Mouse (Mus musculus): ENCODE measurements around the gene Dnajb5.

Gene Dnajb5

DNA sequence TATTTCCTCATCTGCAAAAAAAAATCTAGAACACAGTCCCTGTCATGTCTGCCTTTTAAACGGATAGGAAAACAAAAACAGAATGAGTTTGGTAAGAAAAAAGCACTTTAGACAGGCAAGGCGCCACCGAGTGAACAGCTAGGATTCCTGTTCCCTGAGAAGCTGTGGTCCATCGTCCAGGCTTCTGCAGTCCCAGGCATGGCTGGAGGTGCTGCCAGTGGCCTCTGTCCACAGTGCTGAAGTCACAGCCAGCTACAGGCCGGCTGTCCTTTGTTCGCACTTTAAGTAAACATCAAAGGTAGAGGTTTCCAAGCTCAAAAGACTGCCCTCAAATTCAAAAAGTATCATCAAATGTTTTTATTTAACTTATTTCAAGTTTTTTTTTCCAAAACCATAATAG is 4.6 kb upstream of the Dnajb5 start:
- DNase-seq = peak; percentile 19

DNA sequence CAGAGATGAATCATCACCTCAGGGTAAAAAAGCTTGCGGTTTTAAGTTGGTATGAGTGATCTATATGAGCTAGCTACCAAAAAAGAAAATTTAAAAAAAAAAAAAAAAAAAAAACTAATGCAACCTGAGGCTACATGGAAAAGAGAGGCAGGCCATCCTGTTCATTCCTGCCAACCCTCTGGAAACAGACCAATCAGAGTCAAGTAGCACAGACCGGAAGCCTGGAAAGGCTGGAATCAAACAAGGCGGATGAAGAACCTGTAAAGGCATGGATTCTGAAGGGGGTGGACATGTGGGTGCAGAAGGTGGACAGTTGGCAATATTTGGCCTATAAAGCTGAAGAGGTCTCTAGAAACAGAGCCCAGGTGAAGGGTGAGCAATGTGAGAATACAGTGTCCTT is 4.2 kb upstream of the Dnajb5 start:
- DNase-seq = peak; percentile 26

DNA sequence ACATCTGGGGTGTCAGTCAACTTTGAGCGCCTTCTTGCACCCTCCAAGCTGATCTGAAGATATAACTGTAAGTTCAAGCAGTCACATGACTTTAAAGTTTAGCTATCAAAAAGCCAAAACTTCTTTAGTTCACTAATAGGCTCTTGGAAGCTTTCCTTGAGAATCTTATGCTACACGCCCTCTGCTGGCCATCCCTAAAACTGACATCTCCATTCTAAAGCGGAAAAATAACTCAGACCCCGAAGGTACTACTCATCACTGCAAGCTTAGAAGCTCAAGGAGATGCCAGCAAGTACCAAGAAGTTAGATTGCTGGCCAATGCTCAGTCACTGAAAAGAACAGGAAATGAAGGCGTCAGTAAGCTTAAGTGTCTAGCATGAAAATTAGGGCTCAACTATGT is 3.7 kb upstream of the Dnajb5 start:
- peak; percentile 51 for DNase-seq

DNA sequence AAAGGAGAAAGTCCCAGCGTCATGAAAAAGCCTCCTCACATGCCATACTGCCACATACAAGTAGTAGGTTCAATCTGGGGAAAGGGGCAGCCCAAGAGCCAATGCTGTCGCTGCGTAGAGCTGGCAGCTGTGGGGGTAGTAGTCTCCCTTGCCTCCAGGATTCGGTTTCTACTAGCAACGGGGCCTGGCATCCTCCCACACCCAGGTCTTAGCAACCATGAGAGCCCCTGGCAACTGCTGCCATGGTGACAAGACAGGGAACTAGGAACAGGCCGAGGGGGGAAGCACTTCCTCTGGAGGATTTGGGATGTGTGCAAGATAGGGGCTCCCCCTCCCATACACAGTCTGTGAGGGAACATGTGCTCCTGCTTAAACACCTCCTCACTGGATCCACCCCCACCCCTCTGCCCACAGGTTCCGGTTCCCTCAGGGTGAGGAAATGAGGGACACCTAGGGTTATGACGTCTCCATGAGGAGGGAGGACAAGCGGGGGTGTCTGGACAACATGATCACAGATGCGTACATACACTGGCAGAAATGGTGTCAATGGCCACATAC is 2.8 kb upstream of the Dnajb5 start:
- peak; percentile 92 for DNase-seq

DNA sequence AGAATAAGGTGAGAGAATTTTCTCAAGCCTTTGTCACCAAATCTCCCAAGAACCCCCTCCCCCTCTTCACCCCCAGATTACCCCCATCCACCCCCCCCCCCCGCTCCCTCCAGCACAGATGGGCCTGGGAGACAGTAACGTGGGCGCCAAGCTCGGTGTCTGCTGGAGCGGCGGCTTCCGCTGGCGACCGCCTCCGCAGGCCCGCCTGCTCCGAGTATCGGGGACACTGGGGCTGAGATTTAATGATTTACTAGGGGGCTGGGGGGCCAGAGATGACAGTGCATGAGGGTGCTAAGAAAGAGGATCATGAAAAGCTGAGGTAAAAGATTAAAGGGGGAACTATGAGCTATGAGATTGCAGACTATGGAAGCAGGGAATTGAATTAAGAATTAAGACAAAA is 1.1 kb upstream of the Dnajb5 start:
- peak; percentile 59 for DNase-seq

DNA sequence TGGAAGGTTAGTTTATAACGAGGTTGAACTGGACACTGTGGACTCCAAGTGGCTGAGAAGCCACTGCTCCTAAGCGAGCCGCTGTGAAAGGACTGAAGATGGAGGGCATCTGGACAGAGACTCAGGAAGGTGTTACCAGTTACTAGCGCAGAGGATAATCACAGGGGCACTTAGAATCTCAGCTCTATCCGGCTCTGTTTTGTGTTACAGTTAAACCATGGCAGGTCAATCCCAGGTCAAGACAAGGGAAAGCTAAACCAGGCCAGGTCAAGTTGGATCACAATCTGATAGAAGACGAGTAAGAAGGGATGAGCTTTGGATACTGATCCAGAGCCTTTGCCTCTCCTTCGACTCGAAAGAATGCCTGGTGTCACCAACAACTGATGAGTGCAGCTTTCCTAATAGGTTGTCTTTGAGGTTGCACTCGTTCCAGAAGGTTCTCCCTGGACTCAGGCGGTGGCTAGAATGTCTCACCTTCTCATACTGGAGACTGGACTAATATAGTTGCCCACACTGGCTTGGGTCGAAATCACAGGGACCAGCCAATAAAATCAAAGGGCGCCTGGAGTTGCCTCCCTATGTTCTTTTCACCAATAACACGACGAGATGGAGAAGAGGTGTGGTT is 451 bp upstream of the Dnajb5 start:
- DNase-seq = no peak

DNA sequence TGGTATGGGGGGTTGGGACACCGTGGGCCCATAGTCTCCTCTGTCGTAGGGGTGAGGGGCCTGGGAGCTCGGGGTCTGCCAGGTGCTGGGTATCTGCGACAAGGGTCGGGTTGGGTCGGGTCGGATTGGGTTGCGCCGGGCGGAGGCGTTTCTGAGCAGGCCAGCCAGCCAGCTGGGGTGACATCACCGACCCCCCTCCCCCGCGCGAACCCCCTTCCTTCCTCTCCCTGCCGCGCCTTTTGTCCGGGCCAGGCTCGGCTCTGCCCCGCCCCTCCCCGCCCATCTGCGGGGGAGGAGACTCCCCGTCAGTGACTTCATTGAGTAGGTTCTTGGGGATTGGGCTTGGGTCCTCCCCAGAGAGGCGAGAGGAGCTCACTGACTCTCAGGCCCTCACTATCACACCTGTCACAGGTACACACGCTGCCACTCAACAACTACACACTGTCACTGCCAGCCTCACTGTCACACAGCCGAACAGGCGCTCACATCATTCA is 498 bp downstream of the Dnajb5 start:
- peak; percentile 89 for DNase-seq

DNA sequence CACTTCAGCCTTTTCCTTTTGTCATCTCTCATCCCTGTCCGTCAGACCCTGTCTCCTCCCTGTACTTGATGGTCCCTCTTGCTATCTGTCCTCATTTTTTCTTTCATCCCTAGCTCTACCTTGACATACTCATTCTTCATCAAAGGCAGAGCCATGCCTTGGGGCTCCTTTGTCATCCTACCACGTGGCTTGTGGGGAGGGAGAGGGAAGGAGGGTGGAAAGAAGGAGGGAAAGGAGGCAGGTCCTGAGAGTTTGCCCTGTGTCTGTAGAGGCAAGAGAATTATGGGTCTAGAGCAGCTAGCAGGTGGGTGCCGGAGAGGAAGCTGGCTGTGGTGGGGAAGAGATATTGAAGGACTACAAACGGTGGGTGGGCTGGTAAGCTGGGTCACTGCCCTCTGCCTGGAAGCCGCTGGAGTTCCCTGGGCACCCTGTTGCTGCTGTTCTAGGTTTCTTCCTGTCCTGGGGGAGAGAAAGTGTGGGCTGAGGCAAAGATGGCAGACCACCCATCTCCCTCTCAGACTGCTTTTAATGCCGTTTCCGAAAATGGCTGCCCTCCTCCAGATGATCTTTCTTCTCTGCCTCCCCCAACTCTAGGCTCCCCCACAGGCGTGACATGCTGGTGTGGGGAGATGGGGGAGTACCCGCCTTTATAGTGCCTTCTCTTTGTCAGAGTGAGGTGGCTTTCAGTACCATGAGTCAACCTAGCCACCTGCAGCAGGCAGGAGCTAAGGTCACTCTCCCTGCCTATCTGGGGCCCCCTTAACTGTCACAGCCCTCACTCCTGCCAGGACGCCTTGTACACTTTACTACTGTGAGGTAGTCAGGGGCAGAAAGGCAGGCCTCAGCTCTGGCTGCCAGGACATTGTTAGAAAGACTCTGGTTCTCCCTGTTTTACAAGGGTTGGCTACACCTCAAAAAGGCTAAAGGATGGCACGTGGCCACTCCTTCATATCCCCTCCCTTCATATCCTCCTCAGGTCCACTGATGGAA is 1.9 kb downstream of the Dnajb5 start:
- no peak for DNase-seq

DNA sequence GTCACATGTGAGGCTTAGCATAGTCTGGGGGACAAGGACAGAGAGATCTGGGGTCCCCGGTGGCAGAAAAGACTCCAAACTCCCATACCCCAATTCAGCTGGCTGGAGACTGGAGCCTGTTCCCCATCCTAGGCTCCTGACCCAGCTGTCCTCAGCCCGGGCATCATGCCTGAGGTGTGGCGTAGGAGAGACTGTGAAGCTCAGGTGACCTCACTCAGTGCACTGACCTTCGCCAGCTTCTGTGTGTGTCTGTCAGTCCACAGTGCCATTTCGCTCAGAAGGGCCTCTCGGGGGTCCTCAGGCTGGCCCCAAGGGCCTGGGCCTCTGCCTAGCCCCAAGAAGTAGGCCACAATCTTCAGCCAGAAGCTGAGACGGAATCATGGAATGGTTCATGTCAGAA is 2.9 kb downstream of the Dnajb5 start:
- no peak for DNase-seq

DNA sequence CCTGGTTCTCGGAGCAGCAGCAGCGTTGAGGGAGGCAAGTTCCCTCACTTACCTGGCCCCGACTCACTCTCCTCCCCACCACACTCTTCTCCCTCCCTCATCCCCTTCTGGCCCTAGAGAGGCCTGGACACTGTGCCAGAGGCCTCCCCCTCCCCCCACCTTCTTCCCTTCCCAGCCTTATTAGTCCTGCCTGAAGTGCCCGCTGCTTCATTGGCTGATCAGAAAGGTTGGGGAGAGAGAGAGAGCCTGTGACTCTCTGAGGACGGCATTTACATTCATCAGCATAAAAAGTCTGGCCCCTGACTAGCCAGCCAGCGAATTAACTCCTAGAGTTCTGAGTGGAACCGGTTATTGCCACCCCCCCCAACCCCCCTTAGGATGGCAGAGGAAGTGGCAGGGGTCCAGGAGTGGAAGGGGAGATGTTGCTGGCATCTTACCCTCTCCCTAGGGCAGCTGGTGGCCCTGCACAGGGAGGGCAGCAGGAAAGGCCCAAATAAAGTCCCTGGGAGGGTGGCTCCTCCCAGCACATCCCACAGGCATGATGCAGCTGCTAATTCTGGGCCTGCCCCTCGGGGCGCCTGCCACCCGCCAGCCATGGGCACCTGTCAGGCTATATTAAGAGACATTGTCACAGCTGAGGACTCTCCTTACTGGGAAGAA is 4.0 kb downstream of the Dnajb5 start:
- peak; percentile 48 for DNase-seq

DNA sequence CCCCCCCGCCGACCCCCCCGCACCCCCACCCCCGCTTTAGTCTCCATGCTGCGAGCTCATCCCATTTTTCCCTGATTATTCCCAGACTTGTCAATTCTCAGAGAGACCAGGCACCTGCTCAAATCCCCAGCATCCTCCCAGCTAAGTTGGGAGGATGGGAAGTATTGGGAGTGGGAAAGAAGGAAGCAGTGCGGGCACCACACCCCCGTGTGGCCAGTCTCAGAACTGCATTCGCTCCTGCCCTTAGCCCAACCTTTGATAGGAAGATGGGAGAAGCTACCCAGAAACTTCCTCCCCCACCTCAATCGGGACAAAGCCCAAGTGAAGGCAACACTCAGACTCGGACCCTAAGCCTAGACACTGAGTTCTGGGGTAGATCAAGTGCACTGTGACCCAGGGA is 4.7 kb downstream of the Dnajb5 start:
- DNase-seq = peak; percentile 69

DNA sequence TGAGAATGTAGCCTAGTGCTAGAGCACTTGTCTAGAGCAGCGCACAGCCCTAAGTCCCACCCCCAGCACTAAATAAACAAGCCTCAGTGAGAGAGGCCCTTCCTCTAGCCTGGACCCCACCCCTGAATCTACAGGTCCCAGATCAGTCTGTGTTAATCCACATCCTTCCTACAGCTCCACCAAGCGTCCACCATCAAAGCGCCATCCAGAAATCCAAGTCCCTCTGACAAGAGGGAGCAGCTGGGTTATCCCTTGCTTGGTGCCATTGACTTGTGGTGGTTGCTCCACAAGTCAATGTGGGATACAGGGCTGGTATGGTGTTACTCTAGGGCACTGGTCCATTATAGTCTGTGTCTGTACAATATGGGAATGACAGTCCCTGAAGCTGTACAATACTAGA is 5.6 kb downstream of the Dnajb5 start:
- no peak for DNase-seq

DNA sequence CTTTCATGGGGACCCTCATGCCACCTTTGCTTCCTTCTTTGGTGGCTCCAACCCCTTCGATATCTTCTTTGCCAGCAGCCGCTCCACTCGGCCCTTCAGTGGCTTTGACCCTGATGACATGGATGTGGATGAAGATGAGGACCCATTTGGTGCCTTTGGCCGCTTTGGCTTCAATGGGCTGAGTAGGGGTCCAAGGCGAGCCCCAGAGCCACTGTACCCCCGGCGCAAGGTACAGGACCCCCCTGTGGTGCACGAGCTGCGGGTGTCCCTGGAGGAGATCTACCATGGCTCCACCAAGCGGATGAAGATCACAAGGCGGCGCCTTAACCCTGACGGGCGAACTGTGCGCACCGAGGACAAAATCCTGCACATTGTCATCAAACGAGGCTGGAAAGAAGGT is 7.0 kb downstream of the Dnajb5 start:
- no peak for DNase-seq

DNA sequence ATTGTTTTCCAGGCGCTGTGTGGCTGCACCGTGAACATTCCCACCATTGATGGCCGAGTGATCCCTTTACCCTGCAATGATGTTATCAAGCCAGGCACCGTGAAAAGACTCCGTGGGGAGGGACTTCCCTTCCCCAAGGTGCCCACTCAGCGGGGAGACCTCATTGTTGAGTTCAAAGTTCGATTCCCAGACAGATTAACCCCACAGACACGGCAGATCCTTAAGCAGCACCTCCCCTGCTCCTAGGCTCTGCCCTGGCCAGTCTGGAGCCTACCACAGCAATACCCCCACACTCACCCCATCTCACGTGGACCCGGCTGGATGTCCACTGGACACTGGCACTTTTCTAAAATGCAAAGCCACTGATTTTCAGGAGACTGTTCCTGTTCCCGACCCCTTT is 7.7 kb downstream of the Dnajb5 start:
- DNase-seq = no peak

DNA sequence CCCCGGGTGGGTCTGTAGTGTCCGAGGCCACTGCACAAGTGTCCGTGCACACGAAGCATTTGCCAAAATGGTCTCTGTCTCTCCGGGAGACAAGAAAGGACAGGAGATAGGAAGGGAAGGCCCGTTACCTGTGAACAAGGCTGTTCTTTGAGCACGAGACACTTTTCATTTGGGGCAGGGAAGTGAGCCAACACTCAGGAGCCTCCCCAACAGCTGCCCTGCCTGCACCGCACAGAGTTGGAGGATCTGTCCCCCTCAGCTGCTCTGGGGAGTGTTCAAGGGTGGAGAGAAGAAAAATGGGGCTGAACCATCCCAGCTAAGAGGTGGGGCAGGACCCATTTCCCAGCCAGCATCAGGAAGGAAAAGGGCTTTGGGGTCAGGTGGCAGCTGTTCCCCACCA is 8.4 kb downstream of the Dnajb5 start:
- DNase-seq = peak; percentile 10

DNA sequence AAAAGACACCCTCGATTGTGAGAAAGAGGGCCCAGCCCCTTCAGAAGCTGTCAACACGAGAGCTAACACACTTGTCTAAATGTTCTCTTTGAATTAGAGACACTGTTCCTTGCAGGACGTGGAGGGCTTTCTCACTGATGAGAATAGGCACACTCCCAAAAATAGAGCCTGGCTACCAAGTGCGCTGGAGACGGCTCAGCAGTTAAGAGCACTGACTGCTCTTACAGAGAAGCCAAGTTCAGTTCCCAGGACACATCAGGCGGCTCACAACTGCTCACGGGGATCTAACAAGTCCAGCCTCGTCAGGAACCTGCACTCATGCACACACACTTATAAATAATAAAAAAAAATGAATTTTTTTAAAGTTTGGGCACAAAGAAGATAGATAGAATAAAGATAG is 9.3 kb downstream of the Dnajb5 start:
- peak; percentile 5 for DNase-seq

DNA sequence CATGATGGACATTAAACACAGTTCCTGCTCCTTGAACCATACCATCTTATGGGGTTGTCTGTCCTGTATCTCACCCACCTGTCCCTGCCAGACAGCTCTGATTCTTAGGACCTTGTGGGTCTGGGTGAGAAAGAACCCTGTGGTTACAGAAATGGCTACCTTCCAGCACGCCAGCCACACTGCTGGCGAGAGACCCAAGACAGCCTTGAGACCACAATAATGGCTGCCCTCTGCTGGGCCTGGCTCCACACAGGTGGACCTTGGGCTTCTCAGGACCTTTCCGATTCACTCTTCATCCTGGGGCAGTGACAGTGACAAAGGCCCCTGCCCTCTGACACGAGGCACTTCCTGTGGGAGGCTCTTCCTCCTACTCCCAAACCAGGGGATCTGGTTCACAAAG is 9.8 kb downstream of the Dnajb5 start:
- DNase-seq = peak; percentile 19

DNA sequence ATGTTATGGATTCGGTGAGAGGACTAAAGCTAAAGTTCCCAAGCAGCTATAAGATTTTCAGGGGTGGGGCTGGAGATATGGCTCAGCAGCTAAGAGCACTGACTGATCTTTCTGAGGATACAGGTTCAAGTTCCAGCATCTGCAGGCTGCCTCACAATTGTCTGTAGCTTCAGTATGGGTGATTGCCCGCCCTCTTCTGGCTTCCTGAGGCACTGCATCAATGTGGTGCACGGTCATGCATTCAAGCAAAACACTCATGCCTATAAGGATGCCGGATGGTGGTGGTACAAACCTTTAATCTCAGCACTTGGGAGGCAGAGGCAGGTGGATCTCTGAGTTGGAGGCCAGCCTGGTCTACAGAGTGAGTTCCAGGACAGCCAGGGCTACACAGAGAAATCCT is 12.0 kb downstream of the Dnajb5 start:
- DNase-seq = peak; percentile 64

DNA sequence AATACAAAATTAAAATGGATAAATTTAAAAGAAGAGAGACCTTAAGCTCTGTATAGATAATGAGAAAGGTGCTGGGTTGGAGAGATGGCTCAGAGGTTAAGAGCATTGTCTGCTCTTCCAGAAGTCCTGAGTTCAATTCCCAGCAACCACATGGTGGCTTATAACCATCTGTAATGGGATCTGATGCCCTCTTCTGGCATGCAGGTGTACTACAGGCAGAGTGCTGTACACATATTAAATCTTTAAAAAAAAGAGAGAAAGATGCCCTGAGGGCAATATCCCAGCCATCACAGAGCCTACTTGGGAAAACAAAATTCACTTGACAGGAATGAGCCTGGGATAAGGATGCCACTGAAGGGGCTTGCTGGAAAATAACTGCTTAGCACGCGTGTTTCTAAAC is 13.9 kb downstream of the Dnajb5 start:
- DNase-seq = no peak

DNA sequence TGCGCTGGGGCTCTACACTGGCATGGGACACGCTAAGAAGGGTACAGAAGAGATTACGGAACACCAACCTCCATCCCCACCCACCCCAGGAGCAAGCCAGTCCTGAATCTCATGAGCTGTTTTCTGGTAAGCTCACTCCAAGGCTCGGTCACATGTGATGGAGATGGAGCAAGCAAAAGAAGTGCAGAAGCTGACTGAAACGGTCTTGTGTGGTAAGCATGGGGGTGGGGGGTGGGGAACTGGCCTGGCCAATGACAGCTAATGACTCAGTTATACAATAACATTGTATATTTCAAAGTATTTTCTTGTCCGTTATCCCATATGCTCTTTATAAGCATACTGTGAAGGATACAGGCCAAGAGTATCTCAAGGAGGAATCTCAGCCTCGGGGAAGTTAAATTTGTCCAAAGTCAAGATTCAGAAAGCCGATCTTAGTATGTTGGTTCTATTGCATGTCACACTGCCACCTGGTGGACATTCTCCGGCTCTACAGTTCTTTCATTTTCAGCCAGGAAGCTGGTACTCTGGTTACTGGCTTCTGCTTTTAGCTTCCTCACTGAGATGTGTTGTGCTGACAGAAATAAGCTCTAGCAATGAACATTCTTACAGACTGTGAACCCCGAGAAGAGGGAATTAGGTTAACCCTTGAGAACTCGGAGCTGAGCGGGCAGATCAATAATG is 15.6 kb downstream of the Dnajb5 start:
- DNase-seq = peak; percentile 36

DNA sequence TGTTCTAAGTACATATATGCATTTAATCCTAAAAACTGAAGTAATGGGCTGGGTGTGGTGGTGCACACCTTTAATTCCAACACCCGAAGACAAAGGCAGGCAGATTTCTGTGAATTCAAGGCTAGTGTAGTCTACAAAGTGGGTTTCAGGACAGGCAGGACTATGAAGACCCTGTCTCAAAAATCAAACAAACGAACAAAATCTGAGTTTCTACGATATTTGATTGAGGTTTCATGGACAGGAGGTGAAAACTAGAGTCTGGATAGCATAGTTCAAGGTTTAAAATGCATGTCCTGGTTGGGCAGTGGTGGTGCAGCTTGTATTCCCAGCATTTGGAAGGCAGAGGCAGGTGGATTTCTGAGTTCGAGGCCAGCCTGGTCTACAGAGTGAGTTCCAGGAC is 19.7 kb downstream of the Dnajb5 start, which contains the start of gene 1700022I11Rik:
Gene 1700022I11Rik (plus strand): TSS at position 301 of the 400 bp plus-strand sequence.
- DNase-seq = no peak

DNA sequence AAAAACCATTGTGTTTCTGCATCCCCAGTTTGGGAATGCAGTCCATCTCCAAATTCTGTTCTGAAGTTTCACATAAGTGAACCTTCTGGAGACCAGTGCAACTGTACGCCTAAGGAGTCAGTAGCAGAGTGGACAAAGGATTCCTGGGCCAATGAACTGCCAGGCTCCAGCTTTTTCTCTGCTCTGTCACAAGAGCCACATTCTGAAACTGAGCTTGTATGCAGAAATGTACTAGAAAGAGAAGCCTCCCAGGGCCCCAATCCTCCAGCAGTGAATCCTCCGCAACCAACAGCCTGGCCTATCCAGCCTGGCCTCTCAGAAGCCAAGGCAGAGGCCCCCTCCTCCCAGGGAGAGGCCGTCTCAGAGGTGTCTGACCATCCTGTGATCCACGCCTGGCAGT is 23.3 kb downstream of the Dnajb5 start:
- DNase-seq = no peak

DNA sequence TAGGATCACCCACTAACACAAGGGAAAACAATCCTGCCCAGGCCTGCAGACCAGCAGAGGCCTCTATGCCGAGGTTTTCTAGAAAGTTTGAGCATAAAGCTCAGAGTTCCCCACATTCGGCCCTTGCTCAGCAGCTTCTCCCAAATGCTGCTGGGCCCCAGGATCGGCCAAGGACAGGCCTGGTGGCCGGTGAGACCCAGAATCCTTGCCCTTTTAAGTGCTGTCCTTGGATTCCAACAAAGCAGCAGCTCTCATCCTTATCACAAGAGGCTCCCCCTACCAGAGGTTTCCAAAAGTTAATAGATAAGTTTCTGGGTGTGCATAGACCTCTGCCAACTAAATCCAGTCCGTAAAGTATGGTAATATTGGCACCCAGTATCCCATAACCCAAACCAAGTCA is 24.3 kb downstream of the Dnajb5 start:
- no peak for DNase-seq
